Mouse (Mus musculus): ENCODE measurements around the gene Dnah8.

DNA sequence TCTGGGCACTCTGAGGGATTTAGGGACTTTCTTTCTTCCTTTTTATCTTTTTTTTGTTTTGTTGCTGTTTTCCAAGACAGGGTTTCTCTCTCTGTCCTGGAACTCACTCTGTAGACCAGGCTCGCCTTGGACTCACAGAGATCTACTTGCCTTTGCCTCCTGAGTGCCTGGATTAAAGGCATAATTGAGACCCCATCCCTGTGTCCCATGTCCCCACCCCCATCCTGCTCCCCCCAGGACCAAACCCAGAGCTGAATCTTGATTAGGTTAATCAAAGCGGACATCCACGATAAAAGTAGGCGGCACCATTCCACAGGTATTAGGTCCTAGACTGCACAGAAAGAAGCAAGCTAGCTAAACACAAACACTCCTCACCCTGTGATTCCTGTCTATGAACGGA lies 19.2 kb upstream of the Dnah8 start:
- TF ChIP-seq POLR2A (IDR thresholded peaks at IDR 0.05; ENCODE audit: borderline replicate concordance, extremely low read depth, insufficient read depth, insufficient read length, poor library complexity, severe bottlenecking) (no peak), CTCF (IDR thresholded peaks at IDR 0.05; ENCODE audit: borderline replicate concordance, extremely low read depth, insufficient read depth, insufficient read length) (no peak)
